Mouse (Mus musculus) liver, embryonic 16.5 days (tissue): ENCODE data around the gene Zbtb7b. TPM values are rescaled to one million over a fixed set of nuclear protein-coding genes. Genes with fewer than 3 reads are reported as not detected.
A peak's percentile ranks its signal among the peaks of the same experiment; 100 is the strongest.

Source experiments
- ATAC-seq: fragments of 200-750 bp; cut with Nextera tagmentation; 2 replicates; pipeline ENCODE4 v1.8.0; 2017; ENCODE audit warnings: low read depth, mild to moderate bottlenecking, moderate number of reproducible peaks, moderate library complexity
- H3K27ac ChIP-seq: fragments of 300-500 bp; sonication (generic); 2 replicates; pipeline ENCODE4 v1.5.1; 2014; ENCODE audit warnings: mild to moderate bottlenecking, low read length
- H3K27me3 ChIP-seq: fragments of 300-500 bp; sonication (generic); 2 replicates; pipeline ENCODE4 v1.6.1; 2014; ENCODE audit warnings: low read depth, low read length, mixed read lengths; ENCODE audit not compliant: control insufficient read depth, insufficient read depth
- H3K36me3 ChIP-seq: fragments of 300-500 bp; sonication (generic); 2 replicates; pipeline ENCODE4 v1.6.1; 2014; ENCODE audit warnings: mild to moderate bottlenecking; ENCODE audit not compliant: control insufficient read depth, insufficient read depth
- H3K4me1 ChIP-seq: fragments of 300-500 bp; sonication (generic); 2 replicates; pipeline ENCODE4 v1.6.1; 2014; ENCODE audit warnings: low read depth, low read length, mixed read lengths; ENCODE audit not compliant: control insufficient read depth
- H3K4me2 ChIP-seq: fragments of 300-500 bp; sonication (generic); 2 replicates; pipeline ENCODE4 v1.6.1; 2014; ENCODE audit warnings: low read depth, low read length, mixed read lengths
- H3K4me3 ChIP-seq: fragments of 300-500 bp; sonication (generic); 2 replicates; pipeline ENCODE4 v1.5.1; 2014; ENCODE audit warnings: low read depth, mild to moderate bottlenecking, low read length
- H3K9ac ChIP-seq: fragments of 300-500 bp; sonication (generic); 2 replicates; pipeline ENCODE4 v1.6.1; 2014; ENCODE audit warnings: low read depth, low read length
- H3K9me3 ChIP-seq: fragments of 300-500 bp; sonication (generic); replicated peaks from 2 replicates; pipeline ENCODE4 v1.6.1; 2016; ENCODE audit warnings: low read length; ENCODE audit not compliant: control insufficient read depth
- WGBS: fragments of 180-500 bp; shearing (Covaris S2); extraction: QIAGEN DNeasy Blood & Tissue Kit; methylation state at CpG from one replicate; pipeline ENCODE4 v1.1.7; 2014; ENCODE audit not compliant: insufficient replicate concordance; 5-methylcytosine and 5-hydroxymethylcytosine counted together
- polyA plus RNA-seq: library from polyadenylated mRNA; unstranded; fragments of >200 nt; fragmentation: Nextera tagmentation; extraction: Ambion mirVana; gene quantifications from 2 replicates; pipeline ENCODE4 v1.2.1, GENCODE M21; 2015

Zbtb7b gene
- polyA plus RNA-seq, 1 experiment from 2014 or later, result 2.4 TPM

DNA sequence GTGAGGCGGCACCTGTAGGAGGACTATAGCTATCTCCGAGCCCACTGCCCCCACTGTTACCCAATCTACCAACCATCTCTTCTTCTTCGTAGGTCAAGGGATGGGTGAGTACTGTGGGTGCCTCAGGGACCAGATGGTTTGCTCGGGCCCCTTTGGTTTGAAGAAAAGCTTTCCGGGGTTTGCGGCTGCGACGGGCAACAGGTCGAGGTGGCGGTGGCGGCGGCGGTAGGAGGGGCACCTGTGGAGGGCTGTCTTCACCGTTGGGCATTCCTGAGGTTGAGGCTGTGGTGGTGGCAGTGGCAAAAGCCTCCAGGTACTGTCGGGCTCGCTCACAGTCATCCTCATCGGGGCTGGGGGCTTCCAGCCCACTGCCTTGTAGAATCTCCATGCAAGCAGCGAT lies 13.9 kb downstream of the Zbtb7b start:
- no peak overlapping the region for H3K27ac ChIP-seq
- 80% methylated on average over 18 of the region's 18 CpGs for WGBS
- no peaks in the 10 kb centered on the region for H3K27me3 ChIP-seq
- peaks cover 12% of the 10 kb centered on the region for H3K4me1 ChIP-seq
- H3K9ac ChIP-seq, result no peak overlapping the region
- no peak overlapping the region for H3K4me2 ChIP-seq
- no peak for ATAC-seq
- H3K9me3 ChIP-seq, result no peaks in the 10 kb centered on the region
- no peak overlapping the region for H3K4me3 ChIP-seq
- H3K36me3 ChIP-seq, result no peaks in the 10 kb centered on the region

DNA sequence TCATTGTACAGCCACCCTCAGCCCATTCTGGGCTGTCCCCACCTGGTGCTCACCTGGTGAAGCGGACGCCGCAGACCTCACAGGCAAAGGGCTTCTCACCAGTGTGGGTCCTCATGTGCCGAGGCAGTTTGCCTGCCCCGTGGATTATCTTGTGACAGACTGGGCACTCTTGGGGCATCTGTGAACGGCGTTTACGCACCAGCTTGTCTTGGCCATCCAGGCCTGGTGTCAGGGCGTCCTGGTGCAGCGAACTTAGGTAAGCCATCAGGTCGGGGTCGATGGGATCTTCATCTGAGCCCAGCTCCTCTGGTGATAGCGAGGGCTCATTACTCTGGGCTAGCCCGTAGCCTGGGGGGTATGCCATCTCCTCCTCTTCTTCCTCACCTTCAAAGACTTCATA lies 14.3 kb downstream of the Zbtb7b start:
- no peaks in the 10 kb centered on the region for H3K27me3 ChIP-seq
- no peak overlapping the region for H3K27ac ChIP-seq
- no peak overlapping the region for H3K9ac ChIP-seq
- no peaks in the 10 kb centered on the region for H3K9me3 ChIP-seq
- WGBS, result 81% methylated on average over 14 of the region's 14 CpGs
- ATAC-seq, result no peak
- H3K4me3 ChIP-seq, result no peak overlapping the region
- no peak overlapping the region for H3K4me2 ChIP-seq
- peaks cover 12% of the 10 kb centered on the region for H3K4me1 ChIP-seq
- no peaks in the 10 kb centered on the region for H3K36me3 ChIP-seq

DNA sequence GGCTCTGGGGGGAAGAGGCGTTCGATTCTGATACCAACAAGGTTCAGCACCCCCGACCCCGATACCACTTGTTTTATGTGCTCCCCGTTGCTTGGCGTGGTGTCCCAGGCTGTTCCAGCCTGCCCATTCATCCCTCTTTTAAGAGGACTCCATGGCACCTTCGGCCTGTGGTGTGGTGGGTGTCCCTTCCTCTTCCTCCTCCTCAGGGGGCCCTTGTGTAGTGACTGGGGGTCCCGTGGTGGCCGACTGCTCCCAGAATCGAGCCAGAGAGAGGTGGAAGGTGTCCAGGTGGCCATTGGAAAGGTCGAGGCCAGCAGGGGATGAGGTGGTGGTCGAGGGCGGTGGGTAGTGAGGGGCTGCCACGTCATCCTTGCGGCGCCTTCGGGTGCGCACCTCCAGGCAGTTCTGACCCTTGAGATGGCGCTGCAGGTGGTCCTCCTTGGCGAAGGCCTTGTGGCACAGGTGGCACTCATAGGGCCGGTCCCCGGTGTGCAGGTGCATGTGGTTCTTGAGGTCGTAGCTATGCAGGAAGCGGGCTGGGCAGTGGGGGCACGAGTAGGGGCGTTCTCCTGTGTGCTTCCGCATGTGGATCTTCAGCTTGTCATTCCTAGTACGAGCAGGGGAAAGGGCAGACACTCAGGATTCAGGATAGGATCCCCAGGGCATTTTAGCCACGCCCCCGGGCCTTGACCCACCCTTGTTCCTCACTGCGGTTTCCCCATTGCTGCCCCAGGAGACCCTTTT lies 15.0 kb downstream of the Zbtb7b start:
- H3K9ac ChIP-seq, result no peak overlapping the region
- 73% methylated on average over 31 of the region's 31 CpGs for WGBS
- no peak overlapping the region for H3K27ac ChIP-seq

DNA sequence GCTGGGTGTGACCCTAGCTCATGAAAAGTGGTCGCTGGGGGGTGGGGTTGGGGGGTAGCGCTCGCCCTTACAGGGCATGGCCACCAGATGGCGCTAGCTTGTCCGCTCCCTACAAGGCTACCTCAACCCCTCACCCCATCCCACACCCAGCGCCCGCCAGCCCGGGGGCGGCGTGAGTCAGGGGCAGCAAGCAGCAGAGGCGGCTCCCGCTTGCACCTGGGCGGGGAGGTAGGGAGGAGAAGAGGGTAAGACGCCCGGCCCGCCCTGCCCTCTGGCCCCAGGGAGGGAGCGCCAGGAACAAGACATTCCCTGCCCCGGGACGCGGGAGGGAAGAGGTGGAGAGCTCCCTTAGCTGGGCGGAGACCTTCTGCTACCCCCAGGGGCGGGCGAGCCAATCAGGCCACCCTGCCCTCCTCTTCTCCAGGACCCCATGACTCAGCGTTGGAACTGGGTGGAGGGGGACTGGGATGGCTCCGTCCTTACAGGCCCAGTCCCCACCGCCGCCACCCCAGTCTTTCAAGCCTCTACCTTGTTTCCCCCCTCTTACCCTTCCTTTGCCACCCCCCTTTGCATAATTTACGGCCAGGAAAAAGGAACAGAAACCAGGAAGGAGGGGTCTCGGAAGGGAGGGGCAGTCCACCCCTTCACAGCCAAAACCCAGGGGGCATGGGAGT lies 16.0 kb downstream of the Zbtb7b start:
- Histone ChIP-seq H3K4me2 (peak overlapping the region; percentile 69), H3K4me1 (peaks cover 18% of the 10 kb centered on the region), H3K9me3 (no peaks in the 10 kb centered on the region), H3K9ac (peak overlapping the region; percentile 52; the same call in 1 of the 2 replicates), H3K27me3 (no peaks in the 10 kb centered on the region), H3K36me3 (no peaks in the 10 kb centered on the region), H3K27ac (no peak overlapping the region), H3K4me3 (peak overlapping the region; percentile 54)
- 4% methylated on average over 29 of the region's 29 CpGs for WGBS
- peak; percentile 72 for ATAC-seq

More for the DNA sequence above, 15.0 kb downstream of the Zbtb7b start:
- no peak for ATAC-seq
- H3K4me2 ChIP-seq, result no peak overlapping the region
- no peak overlapping the region for H3K4me3 ChIP-seq
- no peaks in the 10 kb centered on the region for H3K27me3 ChIP-seq
- no peaks in the 10 kb centered on the region for H3K36me3 ChIP-seq
- H3K4me1 ChIP-seq, result peaks cover 12% of the 10 kb centered on the region
- no peaks in the 10 kb centered on the region for H3K9me3 ChIP-seq

DNA sequence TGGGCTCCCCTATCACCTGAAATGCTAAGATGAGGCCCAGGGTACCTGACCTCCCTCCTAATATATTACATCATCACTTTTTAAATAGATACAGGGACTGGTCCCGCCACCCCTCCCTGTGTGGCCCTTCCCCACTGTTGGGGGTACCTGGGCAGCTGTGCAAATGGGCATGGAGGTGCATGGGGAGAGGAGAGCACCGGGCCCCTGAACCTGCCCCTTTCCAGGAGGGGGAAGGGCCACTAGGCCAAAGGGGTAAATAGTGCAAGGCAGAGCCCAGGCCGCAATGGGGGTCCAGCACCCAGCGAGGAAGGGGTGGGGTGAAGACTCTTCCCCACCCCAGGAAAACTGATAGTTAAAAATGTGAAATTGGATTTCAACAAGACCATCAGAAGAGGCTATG lies 16.7 kb downstream of the Zbtb7b start:
- Histone ChIP-seq H3K36me3 (no peaks in the 10 kb centered on the region), H3K9ac (no peak overlapping the region), H3K4me3 (no peak overlapping the region), H3K9me3 (no peaks in the 10 kb centered on the region), H3K27ac (no peak overlapping the region), H3K4me2 (peak overlapping the region; percentile 69; the same call in 1 of the 2 replicates), H3K27me3 (no peaks in the 10 kb centered on the region), H3K4me1 (peaks cover 18% of the 10 kb centered on the region)
- 71% methylated on average over 4 of the region's 4 CpGs for WGBS
- no peak for ATAC-seq

DNA sequence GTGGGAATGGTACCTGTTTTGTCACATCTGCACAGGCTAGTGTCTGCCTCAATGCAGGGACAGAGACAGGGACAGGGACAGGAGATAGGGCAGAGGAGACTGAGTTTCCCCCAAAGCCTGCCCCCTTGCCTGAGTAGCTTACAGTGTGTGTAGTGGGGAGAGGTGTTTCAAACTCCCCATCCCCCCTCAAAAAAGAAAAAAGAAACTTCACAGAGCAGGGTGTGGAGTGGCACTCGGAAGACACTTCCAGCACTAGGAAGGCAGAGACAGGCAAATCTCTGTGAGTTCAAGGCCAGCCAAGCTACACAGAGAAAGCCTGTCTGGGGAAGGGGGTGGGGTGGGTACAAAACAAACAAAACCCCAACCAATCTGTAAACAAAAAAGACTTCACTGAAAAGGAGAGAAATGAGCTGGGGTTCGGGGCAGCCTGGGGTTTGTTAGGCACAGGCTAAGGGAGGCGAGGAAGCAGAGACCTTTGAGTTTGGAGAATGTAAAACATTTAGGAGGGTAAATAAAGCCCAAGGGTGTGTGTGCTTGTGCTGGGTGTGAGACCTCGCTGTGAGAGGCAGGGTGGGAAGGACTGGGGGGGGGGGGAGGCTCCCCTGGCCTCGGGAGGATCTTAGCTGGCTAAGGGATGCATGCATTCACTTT lies 20.9 kb downstream of the Zbtb7b start:
- H3K27me3 ChIP-seq, result no peaks in the 10 kb centered on the region
- no peak for ATAC-seq
- no peak overlapping the region for H3K4me3 ChIP-seq
- H3K4me2 ChIP-seq, result no peak overlapping the region
- no peaks in the 10 kb centered on the region for H3K9me3 ChIP-seq
- H3K27ac ChIP-seq, result no peak overlapping the region
- H3K4me1 ChIP-seq, result peaks cover 14% of the 10 kb centered on the region
- WGBS, result 28% methylated on average over 5 of the region's 5 CpGs
- no peak overlapping the region for H3K9ac ChIP-seq
- no peaks in the 10 kb centered on the region for H3K36me3 ChIP-seq

DNA sequence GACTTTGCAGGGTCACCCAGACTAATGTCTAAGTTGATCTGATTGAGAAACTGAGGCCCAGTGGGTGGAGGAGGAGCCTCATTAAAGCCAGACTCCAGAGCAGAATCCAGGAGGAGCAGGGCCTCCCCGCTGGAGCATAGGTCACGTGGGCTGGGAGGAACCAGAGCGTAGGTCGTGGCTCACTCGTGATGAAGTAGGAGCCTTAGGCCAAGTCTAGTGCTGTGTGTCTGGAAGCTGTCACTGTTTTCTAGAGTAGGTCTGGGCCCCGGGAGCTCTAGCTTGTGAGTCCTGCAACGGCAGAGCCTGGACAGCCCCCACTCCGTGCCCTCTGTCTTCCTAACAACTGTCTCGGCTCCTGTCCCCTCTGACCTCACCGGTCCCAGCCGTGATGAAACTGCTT lies 27.2 kb downstream of the Zbtb7b start:
- Histone ChIP-seq H3K9me3 (no peaks in the 10 kb centered on the region), H3K4me1 (no peaks in the 10 kb centered on the region), H3K27me3 (no peaks in the 10 kb centered on the region), H3K27ac (no peak overlapping the region), H3K4me2 (no peak overlapping the region), H3K36me3 (no peaks in the 10 kb centered on the region), H3K9ac (no peak overlapping the region), H3K4me3 (no peak overlapping the region)
- 56% methylated on average over 11 of the region's 11 CpGs for WGBS
- no peak for ATAC-seq

DNA sequence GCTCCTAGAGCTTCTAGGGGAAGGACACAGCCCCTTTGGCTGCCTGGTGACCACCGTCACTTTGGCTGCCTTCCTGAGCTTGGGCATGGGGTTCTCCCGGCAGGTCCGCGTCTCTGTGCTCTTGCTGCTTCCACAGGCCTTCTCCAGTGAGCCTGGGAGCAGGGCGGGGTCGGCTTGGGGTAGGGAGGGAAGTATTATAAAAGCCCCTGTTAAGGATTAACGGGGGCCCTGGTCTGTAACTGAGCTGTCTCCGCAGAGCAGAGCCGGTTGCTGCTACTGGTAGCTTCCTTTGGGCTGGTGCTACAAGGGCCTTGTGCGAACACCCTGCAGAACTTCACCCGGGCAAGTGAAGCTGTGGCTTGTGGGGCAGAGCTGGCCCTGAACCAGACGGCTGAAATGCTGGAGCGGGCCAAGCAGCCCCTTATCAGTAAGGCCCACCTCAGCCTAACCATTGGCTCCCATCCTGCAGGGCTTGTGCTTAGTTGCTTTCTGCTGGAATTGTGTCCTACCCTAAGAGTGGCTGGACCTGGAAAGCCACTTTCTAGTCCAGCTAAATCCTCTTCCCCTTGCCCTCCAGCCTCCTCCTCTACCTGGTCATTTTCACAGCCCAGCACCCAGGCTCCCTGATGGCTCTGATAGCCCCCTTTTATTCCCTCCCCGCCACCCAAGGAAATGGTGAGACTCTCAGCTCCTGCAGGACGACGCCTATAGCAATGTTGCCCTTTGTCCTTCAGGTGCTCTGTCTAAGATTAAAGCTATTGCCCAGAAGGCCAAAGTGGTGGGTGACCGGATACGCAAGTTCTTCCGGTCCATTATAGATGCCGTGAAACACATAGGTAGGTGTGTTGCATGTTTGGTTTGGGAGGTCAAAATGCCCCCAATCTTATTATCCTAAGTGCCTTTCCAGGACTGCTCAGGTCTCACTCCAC lies 28.8 kb downstream of the Zbtb7b start:
- H3K27me3 ChIP-seq, result no peaks in the 10 kb centered on the region
- no peak overlapping the region for H3K4me3 ChIP-seq
- H3K9me3 ChIP-seq, result no peaks in the 10 kb centered on the region
- H3K36me3 ChIP-seq, result no peaks in the 10 kb centered on the region
- H3K27ac ChIP-seq, result no peak overlapping the region
- 65% methylated on average over 20 of the region's 20 CpGs for WGBS
- no peak for ATAC-seq
- no peaks in the 10 kb centered on the region for H3K4me1 ChIP-seq
- no peak overlapping the region for H3K9ac ChIP-seq
- no peak overlapping the region for H3K4me2 ChIP-seq
